8 mouse cellular contexts compared by ENCODE assay signal in the genomic region with DNA sequence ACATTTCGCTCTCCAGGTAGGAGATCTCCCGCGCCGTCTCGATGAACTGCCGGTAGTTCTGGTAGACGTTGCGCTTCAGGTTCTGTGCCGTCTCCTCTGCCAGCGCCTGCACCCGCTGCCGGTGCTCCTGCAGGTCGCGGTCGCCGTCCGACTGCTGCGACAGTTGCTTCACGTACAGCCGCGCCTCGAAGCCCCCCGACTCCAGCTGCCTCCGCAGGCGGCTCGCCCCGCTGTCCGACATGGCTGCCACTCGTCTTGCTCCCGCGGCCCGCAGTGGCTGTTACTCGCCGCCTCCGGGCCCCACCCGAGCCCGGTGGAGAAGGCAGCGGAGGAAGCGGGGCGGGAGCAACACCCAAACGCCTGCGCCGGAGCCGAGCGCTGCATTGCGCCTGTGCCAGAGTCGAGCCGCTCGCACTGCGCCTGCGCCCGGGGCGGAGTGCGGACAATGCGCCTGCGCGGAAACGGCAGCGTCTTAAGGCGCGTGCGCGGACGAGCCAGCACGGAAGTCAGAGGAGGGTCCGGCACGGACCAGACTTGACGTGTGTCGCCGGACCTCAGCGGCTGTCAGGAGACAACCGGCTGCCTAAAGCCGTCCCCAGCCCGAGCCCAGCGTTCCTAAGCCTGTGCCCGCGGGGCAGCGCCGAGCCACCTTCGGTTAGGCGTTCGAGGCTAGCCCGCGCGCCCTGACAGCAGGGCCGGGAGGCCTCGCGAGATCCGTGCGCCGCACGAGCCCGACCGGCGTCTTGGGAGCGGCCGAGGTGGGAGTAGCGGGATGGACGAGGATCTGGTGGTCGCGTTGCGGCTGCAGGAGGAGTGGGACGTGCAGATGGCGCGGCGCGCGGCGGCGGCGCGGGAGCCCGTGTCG. TPM values are rescaled to one million over a fixed set of nuclear protein-coding genes. Genes with fewer than 3 reads are reported as not detected.
DNase-seq lines count a peak whose midpoint lies in the region; ATAC-seq and TF ChIP-seq lines count a peak whose summit lies in the region.

A gene (minus strand): TSS at position 320 of the 865 bp plus-strand sequence.
A gene (plus strand): TSS at position 501 of the 865 bp plus-strand sequence.

- H3K9ac ChIP-seq in heart, embryonic 11.5 days (ENCODE audit: low read depth, low read length), result peak within 1 kb of the TSS; percentile 88
- peak within 1 kb of the TSS; percentile 82 for H3K9ac ChIP-seq in kidney, embryonic 16.5 days (replicated peaks; ENCODE audit: low read length)
- peak within 1 kb of the TSS; percentile 91 for H3K9ac ChIP-seq in liver, adult 2 months (ENCODE audit: low read depth, low read length)

- no peaks in the 10 kb centered on the region for H3K9me3 ChIP-seq in erythroblast, embryonic 14.5 days (ENCODE audit: control insufficient read depth, low read length)
- H3K9me3 ChIP-seq in heart, embryonic 11.5 days (replicated peaks; ENCODE audit: control insufficient read depth, low read length), result no peaks in the 10 kb centered on the region
- H3K9me3 ChIP-seq in kidney, embryonic 16.5 days (ENCODE audit: low read length), result no peaks in the 10 kb centered on the region

- H3K36me3 ChIP-seq in C2C12 (ENCODE audit: control insufficient read depth, insufficient read depth) (peaks cover 49% of the 10 kb centered on the region), myocyte (ENCODE audit: control insufficient read depth, insufficient read depth) (peaks cover 22% of the 10 kb centered on the region)
- peaks cover 77% of the 10 kb centered on the region for H3K36me3 ChIP-seq in erythroblast, embryonic 14.5 days (ENCODE audit: control insufficient read depth)
- peaks cover 16% of the 10 kb centered on the region for H3K36me3 ChIP-seq in heart, embryonic 11.5 days (ENCODE audit: control insufficient read depth, insufficient read depth, low read length)
- H3K36me3 ChIP-seq in kidney, embryonic 16.5 days (ENCODE audit: insufficient read depth, low read length), result peaks cover 42% of the 10 kb centered on the region
- peaks cover 12% of the 10 kb centered on the region; the same call in 1 of the 2 replicates for H3K36me3 ChIP-seq in liver, adult 2 months (ENCODE audit: control insufficient read depth, insufficient read depth, low read length)
- H3K36me3 ChIP-seq in splenic B cell, adult 2 months (ENCODE audit: control insufficient read depth, insufficient read depth, low read length, poor library complexity, severe bottlenecking), result peaks cover 6% of the 10 kb centered on the region

- TF ChIP-seq CTCF in C2C12 (IDR thresholded peaks at IDR 0.05; ENCODE audit: control insufficient read depth, insufficient read depth, insufficient read length), result no peak
- TF ChIP-seq CTCF in brain, embryonic 14.5 days (IDR thresholded peaks at IDR 0.05; ENCODE audit: borderline replicate concordance, extremely low read depth, insufficient read depth, insufficient read length), result no peak
- no peak for TF ChIP-seq CTCF in liver, adult 2 months (IDR thresholded peaks at IDR 0.05; ENCODE audit: low read depth, low read length)

- peak; percentile 98 for DNase-seq in brain, embryonic 14.5 days (ENCODE audit: low read depth)
- DNase-seq in liver, adult 2 months (ENCODE audit: extremely low read depth, low read depth, low spot score), result peak; percentile 76
- DNase-seq in splenic B cell, adult 2 months (ENCODE audit: low read depth, low spot score), result peak; percentile 97

- peak within 1 kb of the TSS; percentile 99 for H3ac ChIP-seq in C2C12 (ENCODE audit: control insufficient read depth, insufficient read length, low read depth)
- H3ac ChIP-seq in myocyte (ENCODE audit: control insufficient read depth, insufficient read length), result peak within 1 kb of the TSS; percentile 88

- WGBS in heart, embryonic 11.5 days (ENCODE audit: insufficient replicate concordance), result under 1% methylated on average over 114 of the region's 114 CpGs
- under 1% methylated on average over 114 of the region's 114 CpGs for WGBS in kidney, embryonic 16.5 days
- WGBS in liver, adult 2 months, result under 1% methylated on average over 114 of the region's 114 CpGs

- peak; percentile 84 for ATAC-seq in heart, embryonic 11.5 days (replicated peaks; ENCODE audit: insufficient number of reproducible peaks, low FRiP score, low TSS enrichment)
- peak; percentile 86 for ATAC-seq in kidney, embryonic 16.5 days (ENCODE audit: low FRiP score, low TSS enrichment)

- H3K4me2 ChIP-seq in heart, embryonic 11.5 days, result peak within 1 kb of the TSS; percentile 100
- H3K4me2 ChIP-seq in kidney, embryonic 16.5 days (replicated peaks; ENCODE audit: low read depth, low read length), result peak within 1 kb of the TSS; percentile 96
- peak within 1 kb of the TSS; percentile 92 for H3K4me2 ChIP-seq in myocyte (ENCODE audit: low read depth)

- peaks cover 45% of the 10 kb centered on the region for H3K79me3 ChIP-seq in C2C12 (ENCODE audit: low read depth)

- peaks cover 55% of the 10 kb centered on the region for H3K4me1 ChIP-seq in erythroblast, embryonic 14.5 days (ENCODE audit: control insufficient read depth)
- H3K4me1 ChIP-seq in heart, embryonic 11.5 days (ENCODE audit: control insufficient read depth, insufficient read depth, low read length), result peaks cover 19% of the 10 kb centered on the region
- peaks cover 21% of the 10 kb centered on the region for H3K4me1 ChIP-seq in kidney, embryonic 16.5 days (ENCODE audit: insufficient read depth, low read length)
- H3K4me1 ChIP-seq in liver, adult 2 months (ENCODE audit: control insufficient read depth, insufficient read depth, low read length), result peaks cover 12% of the 10 kb centered on the region

- peak within 1 kb of the TSS; percentile 91 for H3K4me3 ChIP-seq in C2C12 (ENCODE audit: insufficient read depth, poor library complexity, severe bottlenecking)
- peak within 1 kb of the TSS; percentile 86 for H3K4me3 ChIP-seq in erythroblast, embryonic 14.5 days (replicated peaks)
- peak within 1 kb of the TSS; percentile 99 for H3K4me3 ChIP-seq in heart, embryonic 11.5 days (ENCODE audit: low read depth, low read length)
- H3K4me3 ChIP-seq in kidney, embryonic 16.5 days (ENCODE audit: low read length), result peak within 1 kb of the TSS; percentile 66
- peak within 1 kb of the TSS; percentile 90 for H3K4me3 ChIP-seq in liver, adult 2 months (ENCODE audit: insufficient read depth, low read depth, low read length)
- H3K4me3 ChIP-seq in myocyte, result peak within 1 kb of the TSS; percentile 80

- H3K27ac ChIP-seq in heart, embryonic 11.5 days (ENCODE audit: low read depth, low read length), result peak within 1 kb of the TSS; percentile 75
- H3K27ac ChIP-seq in kidney, embryonic 16.5 days (ENCODE audit: low read length), result peak within 1 kb of the TSS; percentile 79
- peak within 1 kb of the TSS; percentile 62 for H3K27ac ChIP-seq in liver, adult 2 months (replicated peaks; ENCODE audit: insufficient read depth, low read depth, low read length)

- H3K27me3 ChIP-seq in C2C12 (ENCODE audit: control insufficient read depth, insufficient read depth, insufficient read length) (no peaks in the 10 kb centered on the region), myocyte (ENCODE audit: control insufficient read depth, insufficient read depth, insufficient read length) (no peaks in the 10 kb centered on the region)
- H3K27me3 ChIP-seq in erythroblast, embryonic 14.5 days (ENCODE audit: control insufficient read depth), result no peaks in the 10 kb centered on the region
- no peaks in the 10 kb centered on the region for H3K27me3 ChIP-seq in heart, embryonic 11.5 days (ENCODE audit: control insufficient read depth, insufficient read depth, low read length)
- H3K27me3 ChIP-seq in kidney, embryonic 16.5 days (ENCODE audit: insufficient read depth, low read length), result no peaks in the 10 kb centered on the region
- no peaks in the 10 kb centered on the region for H3K27me3 ChIP-seq in liver, adult 2 months (ENCODE audit: control insufficient read depth, insufficient read depth, low read length)
- no peaks in the 10 kb centered on the region for H3K27me3 ChIP-seq in splenic B cell, adult 2 months (ENCODE audit: control insufficient read depth, insufficient read depth, low read length, poor library complexity, severe bottlenecking)

- peak; percentile 50 for TF ChIP-seq POLR2A in brain, embryonic 14.5 days (IDR thresholded peaks at IDR 0.05; ENCODE audit: borderline replicate concordance, extremely low read depth, insufficient read depth, insufficient read length, poor library complexity, severe bottlenecking)
- peak; percentile 71 for TF ChIP-seq POLR2A in liver, adult 2 months (IDR thresholded peaks at IDR 0.05; ENCODE audit: extremely low read depth, insufficient read depth, low read length)
- peak; percentile 93 for TF ChIP-seq POLR2A in myocyte (IDR thresholded peaks at IDR 0.05; ENCODE audit: insufficient read length, low read depth)

- H3K79me2 ChIP-seq in C2C12 (ENCODE audit: control insufficient read depth, insufficient read depth), result peaks cover 87% of the 10 kb centered on the region
- peaks cover 19% of the 10 kb centered on the region for H3K79me2 ChIP-seq in liver, adult 2 months (ENCODE audit: control insufficient read depth, insufficient read depth, low read length)
- peaks cover 45% of the 10 kb centered on the region for H3K79me2 ChIP-seq in myocyte (ENCODE audit: control insufficient read depth, insufficient read depth)

TF ChIP-seq in C2C12, 6 proteins besides CTCF, POLR2A, EP300 and RAD21 (continues in another document):
- TF ChIP-seq MAX (IDR thresholded peaks at IDR 0.05), result no peak
- no peak for TF ChIP-seq CEBPB (IDR thresholded peaks at IDR 0.05; ENCODE audit: low read depth)

TF ChIP-seq in myocyte, 11 proteins besides CTCF, POLR2A, EP300 and RAD21 (continues in another document):
- peak; percentile 17 for TF ChIP-seq SRF (IDR thresholded peaks at IDR 0.05; ENCODE audit: control insufficient read depth, insufficient read length, low read depth)
- TF ChIP-seq MAX (IDR thresholded peaks at IDR 0.05; ENCODE audit: low read depth), result no peak

RNA-seq across cellular contexts. Expression of the first gene that starts in this region (rescaled TPM):
- 10.7 TPM for polyA plus RNA-seq in C2C12 (2012; fragmentation: generic; extraction: Trizol)
- 10.3 and 15.2 TPM in 2 replicates for polyA plus RNA-seq in brain, embryonic 14.5 days (2012; rRNA removed)
- polyA plus RNA-seq in erythroblast, embryonic 14.5 days (2012), result 0.10 and 0.18 TPM in 2 replicates
- polyA plus RNA-seq in heart, embryonic 11.5 days (2014; fragmentation: Nextera tagmentation; extraction: Ambion mirVana), result 5.4 and 5.9 TPM in 2 replicates
- 7.8 and 8.1 TPM in 2 replicates for polyA plus RNA-seq in kidney, embryonic 16.5 days (2015; fragmentation: Nextera tagmentation; extraction: Ambion mirVana)
- 7.0 and 8.3 TPM in 2 replicates for total RNA-seq in liver, adult 2 months (2014; rRNA removed)
- polyA plus RNA-seq in liver, adult 2 months (2012; rRNA removed), result 4.3 and 4.7 TPM in 2 replicates
- 8.8 TPM for polyA plus RNA-seq in myocyte (2012; fragmentation: generic; extraction: Trizol)

RNA-seq across cellular contexts. Expression of the second gene that starts in this region (rescaled TPM):
- 9.1 TPM for polyA plus RNA-seq in C2C12 (2012; fragmentation: generic; extraction: Trizol)
- polyA plus RNA-seq in brain, embryonic 14.5 days (2012; rRNA removed), result 20.0 and 20.3 TPM in 2 replicates
- 0.20 and 0.28 TPM in 2 replicates for polyA plus RNA-seq in erythroblast, embryonic 14.5 days (2012)
- 7.1 and 8.6 TPM in 2 replicates for polyA plus RNA-seq in heart, embryonic 11.5 days (2014; fragmentation: Nextera tagmentation; extraction: Ambion mirVana)
- polyA plus RNA-seq in kidney, embryonic 16.5 days (2015; fragmentation: Nextera tagmentation; extraction: Ambion mirVana), result 9.1 and 9.8 TPM in 2 replicates
- 5.4 and 6.3 TPM in 2 replicates for total RNA-seq in liver, adult 2 months (2014; rRNA removed)
- 4.4 and 4.8 TPM in 2 replicates for polyA plus RNA-seq in liver, adult 2 months (2012; rRNA removed)
- 13.3 TPM for polyA plus RNA-seq in myocyte (2012; fragmentation: generic; extraction: Trizol)

Comparison
In these comparisons a context has a peak if more than half of its experiments do, and no peak if none do; other contexts are left out.
1. Peak in every context shown above with its lines: DNase-seq, ATAC-seq, H3K4me3 ChIP-seq and H3K27ac ChIP-seq.